Mouse (Mus musculus) limb, embryonic 14.5 days (tissue): Measurements from ENCODE around the gene Zfp970. TPM values are rescaled to one million over a fixed set of nuclear protein-coding genes. Genes with fewer than 3 reads are reported as not detected.
"Not testable (repeated sequence)": the region's sequence is repeated elsewhere in the genome, so short reads cannot be mapped to it uniquely, and the experiment has no call there.

ENCODE experiments used
- ATAC-seq: fragments of 200-750 bp; cut with Nextera tagmentation; 2 replicates; pipeline ENCODE4 v1.8.0; 2017; ENCODE audit warnings: low read depth, moderate number of reproducible peaks, moderate TSS enrichment; ENCODE audit not compliant: low FRiP score
- DNase-seq: peaks from one replicate; pipeline ENCODE4 v3.0.0-alpha.2; 2015; ENCODE audit warnings: low spot score
- H3K27ac ChIP-seq: fragments of 300-500 bp; sonication (generic); replicated peaks from 2 replicates; pipeline ENCODE4 v1.5.1; 2014; ENCODE audit warnings: low read depth, mild to moderate bottlenecking, low read length, moderate library complexity, mixed read lengths
- H3K27me3 ChIP-seq: fragments of 300-500 bp; sonication (generic); 2 replicates; pipeline ENCODE4 v1.6.1; 2014; ENCODE audit warnings: low read length, mixed read lengths; ENCODE audit not compliant: control insufficient read depth, insufficient read depth
- H3K36me3 ChIP-seq: fragments of 300-500 bp; sonication (generic); 2 replicates; pipeline ENCODE4 v1.6.1; 2014; ENCODE audit warnings: mild to moderate bottlenecking, low read length, moderate library complexity, mixed read lengths; ENCODE audit not compliant: control insufficient read depth, insufficient read depth
- H3K4me1 ChIP-seq: fragments of 300-500 bp; sonication (generic); 2 replicates; pipeline ENCODE4 v1.6.1; 2014; ENCODE audit warnings: antibody characterized with exemption, low read length, mixed read lengths; ENCODE audit not compliant: control insufficient read depth, insufficient read depth
- H3K4me2 ChIP-seq: fragments of 300-500 bp; sonication (generic); replicated peaks from 2 replicates; pipeline ENCODE4 v1.6.1; 2014; ENCODE audit warnings: low read depth, mild to moderate bottlenecking, low read length, moderate library complexity; ENCODE audit not compliant: severe bottlenecking
- H3K4me3 ChIP-seq: fragments of 300-500 bp; sonication (generic); replicated peaks from 2 replicates; pipeline ENCODE4 v1.5.1; 2014; ENCODE audit warnings: low read length
- H3K9ac ChIP-seq: fragments of 300-500 bp; sonication (generic); 2 replicates; pipeline ENCODE4 v1.6.1; 2014; ENCODE audit warnings: mild to moderate bottlenecking, low read depth, low read length, moderate library complexity; ENCODE audit not compliant: severe bottlenecking
- H3K9me3 ChIP-seq: fragments of 300-500 bp; sonication (generic); 2 replicates; pipeline ENCODE4 v1.6.1; 2016; ENCODE audit warnings: low read length; ENCODE audit not compliant: control insufficient read depth
- WGBS: fragments of 180-500 bp; shearing (Covaris S2); extraction: QIAGEN DNeasy Blood & Tissue Kit; methylation state at CpG from one replicate; pipeline ENCODE4 v1.1.7; 2014; 5-methylcytosine and 5-hydroxymethylcytosine counted together
- polyA plus RNA-seq, 2 experiments: library from polyadenylated mRNA; depleted of rRNA in 1 of 2; stranded (reverse) in 1 of 2; unstranded in 1 of 2; fragments of >200 nt; fragmentation: Nextera tagmentation in 1 of 2; extraction: Ambion mirVana in 1 of 2; gene quantifications; 2 replicates each; pipeline versions ENCODE4 v1.2.1 to v1.2.3; 2012 to 2014

The Zfp970 gene
- polyA plus RNA-seq, 2 experiments: 14.5 to 17.6 TPM

DNA sequence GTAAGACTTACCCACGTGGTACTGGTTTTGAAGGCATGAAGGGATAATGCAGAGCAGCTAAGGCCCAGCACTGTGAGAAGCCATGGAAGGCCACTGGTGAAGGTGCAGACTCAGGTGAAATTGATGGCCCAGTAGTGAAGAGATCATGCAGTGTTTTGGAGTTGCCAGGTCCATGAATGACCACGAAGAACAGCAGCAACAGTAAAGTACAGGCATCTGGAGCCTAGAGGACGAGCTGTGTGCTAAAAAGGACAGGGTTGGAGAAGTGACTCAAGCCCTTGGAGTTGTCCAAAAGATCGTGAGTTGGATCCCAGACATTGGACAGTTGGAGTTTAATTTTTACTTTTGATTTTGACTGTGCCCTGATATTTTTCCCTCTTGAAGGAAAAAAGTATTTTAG lies 46.8 kb downstream of the Zfp970 start:
- not testable (repeated sequence) for H3K4me1 ChIP-seq, DNase-seq, H3K4me3 ChIP-seq, H3K27me3 ChIP-seq, H3K27ac ChIP-seq, H3K9ac ChIP-seq, H3K4me2 ChIP-seq, ATAC-seq, H3K36me3 ChIP-seq, H3K9me3 ChIP-seq
- WGBS: 68% methylated on average over 4 of the region's 4 CpGs

DNA sequence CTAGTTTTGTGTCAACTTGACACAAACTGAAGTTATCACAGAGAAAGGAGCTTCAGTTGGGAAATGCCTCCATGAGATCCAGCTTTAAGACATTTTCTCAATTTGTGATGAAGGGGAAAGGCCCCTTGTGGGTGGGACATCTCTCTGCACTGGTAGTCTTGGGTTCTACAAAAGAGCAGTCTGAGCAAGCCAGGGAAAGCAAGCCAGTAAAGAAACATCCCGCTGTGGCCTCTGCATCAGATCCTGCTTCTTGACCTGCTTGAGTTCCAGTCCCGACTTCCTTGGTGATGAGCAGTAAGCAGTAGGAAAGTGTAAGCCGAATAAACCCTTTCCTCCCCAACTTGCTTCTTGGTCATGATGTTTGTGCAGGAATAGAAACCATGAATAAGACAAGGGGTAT lies 47.4 kb downstream of the Zfp970 start:
- H3K4me1 ChIP-seq, H3K9ac ChIP-seq, ATAC-seq, H3K36me3 ChIP-seq, H3K27me3 ChIP-seq, H3K4me3 ChIP-seq, DNase-seq, H3K4me2 ChIP-seq, H3K27ac ChIP-seq, H3K9me3 ChIP-seq: not testable (repeated sequence)
- WGBS: 92% methylated on average over 3 of the region's 3 CpGs

DNA sequence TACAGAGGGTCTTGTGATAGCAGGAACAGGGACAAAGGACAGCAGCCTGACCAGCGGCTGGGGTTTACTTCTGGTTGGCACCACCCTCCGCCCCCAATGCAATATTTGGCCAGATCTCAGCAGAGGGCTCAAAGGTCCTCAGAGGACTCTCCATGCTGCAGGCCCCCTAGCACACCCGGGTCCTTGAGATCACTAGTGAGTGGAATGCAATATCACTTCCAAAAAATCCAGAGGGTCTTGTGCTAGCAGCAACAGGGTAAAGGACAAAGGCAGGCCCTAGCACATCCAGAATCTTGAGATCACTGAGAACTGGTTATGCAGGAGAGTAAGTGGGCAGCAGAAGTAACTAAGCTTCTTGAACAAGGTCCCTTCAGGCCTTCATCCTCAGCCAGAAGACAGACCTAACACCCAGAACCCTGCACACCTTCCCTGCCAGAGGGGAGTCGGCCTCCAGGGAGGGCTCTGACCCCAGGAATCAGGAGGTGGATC lies 49.5 kb downstream of the Zfp970 start:
- not testable (repeated sequence) for H3K4me1 ChIP-seq, H3K36me3 ChIP-seq, DNase-seq, H3K9me3 ChIP-seq, H3K4me3 ChIP-seq, H3K27ac ChIP-seq, ATAC-seq, H3K9ac ChIP-seq, H3K27me3 ChIP-seq, H3K4me2 ChIP-seq
- 93% methylated on average over 4 of the region's 4 CpGs for WGBS

DNA sequence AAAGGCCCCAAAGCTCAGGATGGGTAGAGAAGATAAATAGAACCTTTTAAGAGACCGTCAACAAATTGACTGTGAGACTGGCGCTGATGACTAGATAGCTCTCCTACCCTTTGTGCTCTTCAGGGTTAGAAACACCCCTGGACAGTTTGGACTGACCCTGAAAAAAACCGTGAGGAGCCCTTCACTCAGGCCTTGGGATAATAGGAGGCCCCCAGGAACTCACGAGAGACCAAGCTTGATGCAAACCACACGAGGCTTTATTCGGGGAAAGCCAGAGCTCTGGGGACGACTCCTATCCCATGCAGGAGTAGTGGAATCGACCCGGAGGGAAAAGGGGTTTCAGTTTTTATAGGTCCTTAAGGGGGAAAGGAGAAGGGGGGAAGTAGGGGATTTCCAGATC lies 53.2 kb downstream of the Zfp970 start:
- not testable (repeated sequence) for ATAC-seq, DNase-seq
- 87% methylated on average over 9 of the region's 9 CpGs for WGBS

DNA sequence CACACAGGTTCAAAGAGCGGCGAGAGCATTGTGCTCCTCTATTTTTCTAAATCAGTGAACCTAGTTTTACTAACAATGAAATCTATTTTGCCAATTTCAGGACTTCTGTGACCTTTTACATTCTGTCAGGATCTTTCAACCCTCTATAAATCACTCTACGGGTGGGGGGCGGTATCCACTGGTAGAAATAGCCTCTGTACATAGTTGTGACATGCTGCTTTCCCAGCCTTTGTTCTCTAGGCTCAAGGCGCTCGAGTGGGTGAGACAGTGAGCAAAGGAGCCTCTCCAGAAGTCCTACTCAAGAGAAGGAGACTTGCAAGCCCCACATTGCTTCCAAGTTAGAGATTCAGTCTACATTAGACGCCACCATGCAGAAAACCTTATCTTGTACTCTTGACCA lies 53.8 kb downstream of the Zfp970 start:
- H3K9ac ChIP-seq, H3K27me3 ChIP-seq, H3K4me1 ChIP-seq, DNase-seq, H3K4me3 ChIP-seq, H3K4me2 ChIP-seq, H3K9me3 ChIP-seq, ATAC-seq, H3K36me3 ChIP-seq, H3K27ac ChIP-seq: not testable (repeated sequence)
- WGBS: 89% methylated on average over 7 of the region's 7 CpGs

More for the DNA sequence above, 53.2 kb downstream of the Zfp970 start:
- H3K36me3 ChIP-seq, H3K4me3 ChIP-seq, H3K27me3 ChIP-seq, H3K9me3 ChIP-seq, H3K4me1 ChIP-seq, H3K4me2 ChIP-seq, H3K27ac ChIP-seq, H3K9ac ChIP-seq: not testable (repeated sequence)

DNA sequence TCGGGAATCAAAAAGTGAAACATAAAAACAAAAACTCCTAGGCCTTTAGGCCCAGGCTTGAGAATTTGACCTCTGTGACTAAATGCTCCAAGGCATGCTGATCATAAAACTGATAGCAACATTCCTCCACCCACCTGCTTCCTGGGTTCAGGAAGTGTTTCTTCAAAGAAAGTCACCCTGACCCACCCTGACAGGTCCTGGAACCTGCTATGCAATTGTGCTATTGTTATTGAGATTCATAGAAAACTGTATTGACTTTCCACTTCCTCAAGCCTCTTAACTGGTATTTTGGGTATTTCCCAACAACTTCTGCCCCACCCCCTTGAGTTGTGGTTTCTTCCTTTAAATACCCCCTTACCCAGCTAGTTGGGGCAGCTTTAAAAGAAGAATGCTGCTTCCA lies 54.4 kb downstream of the Zfp970 start:
- WGBS: 87% methylated on average over 1 of the region's 1 CpGs
- H3K4me3 ChIP-seq, ATAC-seq, H3K27ac ChIP-seq, H3K4me2 ChIP-seq, H3K4me1 ChIP-seq, H3K9me3 ChIP-seq, DNase-seq, H3K9ac ChIP-seq, H3K36me3 ChIP-seq, H3K27me3 ChIP-seq: not testable (repeated sequence)
